Mouse (Mus musculus) adrenal gland, postnatal 36 days (tissue): ENCODE measurements around the gene Ms4a2. TPM values are rescaled to one million over a fixed set of nuclear protein-coding genes. Genes with fewer than 3 reads are reported as not detected.

ENCODE experiments used
- DNase-seq, 2 experiments: peaks; one replicate each; pipeline ENCODE4 v3.0.0; 2021; ENCODE audit warnings: mixed read lengths in 1 of 2
- long read RNA-seq, 2 experiments: library from polyadenylated mRNA; stranded (forward); transcript quantifications; one replicate each; pipeline ENCODE4 v2.0.0; 2021; ENCODE audit warnings: borderline sequencing depth in 2 of 2
- total RNA-seq, 2 experiments: library from RNA; stranded (reverse); gene quantifications; 2 replicates each; pipeline ENCODE4 v1.2.3; 2021

Gene Ms4a2
- not detected for total RNA-seq
- long read RNA-seq, experiment 1: 0 reads
- long read RNA-seq, experiment 2: 0 reads

- no peak for DNase-seq
Observed at GRCm38 (mm10) chr19:11623551-11623950, at the start of gene Ms4a2. Ms4a2 (minus strand) TSS chr19:11623719.

GRCm38 (mm10) chr19:11661562-11661961 is 38.0 kb upstream of the Ms4a2 start:
- no peak for DNase-seq

- DNase-seq: no peak
Observed at GRCm38 (mm10) chr19:11660459-11660858, 36.9 kb upstream of the Ms4a2 start, which contains the start of gene Oosp2. Oosp2 (minus strand) TSS chr19:11660559.

GRCm38 (mm10) chr19:11659142-11659541 is 35.6 kb upstream of the Ms4a2 start:
- no peak for DNase-seq

- DNase-seq: no peak
Observed at GRCm38 (mm10) chr19:11649564-11649963, 26.0 kb upstream of the Ms4a2 start.

GRCm38 (mm10) chr19:11646166-11646565 is 22.6 kb upstream of the Ms4a2 start:
- no peak for DNase-seq

- no peak for DNase-seq
Observed at GRCm38 (mm10) chr19:11640732-11641131, 17.2 kb upstream of the Ms4a2 start, which contains the start of gene Ms4a3. Ms4a3 (minus strand) TSS chr19:11640851.

GRCm38 (mm10) chr19:11639038-11639437 is 15.5 kb upstream of the Ms4a2 start:
- no peak for DNase-seq

GRCm38 (mm10) chr19:11635572-11635971 is 12.1 kb upstream of the Ms4a2 start:
- no peak for DNase-seq

- DNase-seq: no peak
Observed at GRCm38 (mm10) chr19:11634330-11634729, 10.8 kb upstream of the Ms4a2 start.

- DNase-seq: no peak
Observed at GRCm38 (mm10) chr19:11633732-11634131, 10.2 kb upstream of the Ms4a2 start.

GRCm38 (mm10) chr19:11625231-11625630 is 1.7 kb upstream of the Ms4a2 start:
- no peak for DNase-seq

- no peak for DNase-seq
Observed at GRCm38 (mm10) chr19:11624800-11625199, 1.3 kb upstream of the Ms4a2 start.

GRCm38 (mm10) chr19:11617983-11618382 is 5.5 kb downstream of the Ms4a2 start:
- no peak for DNase-seq

GRCm38 (mm10) chr19:11614805-11615204 is 8.7 kb downstream of the Ms4a2 start:
- no peak for DNase-seq

GRCm38 (mm10) chr19:11613776-11614443 is 9.6 kb downstream of the Ms4a2 start:
- no peak for DNase-seq

- no peak for DNase-seq
Observed at GRCm38 (mm10) chr19:11613084-11613483, 10.4 kb downstream of the Ms4a2 start.

- no peak for DNase-seq
Observed at GRCm38 (mm10) chr19:11612293-11612692, 11.2 kb downstream of the Ms4a2 start.

- peak in 1 of 2 experiments; percentile 41 for DNase-seq
Observed at GRCm38 (mm10) chr19:11611541-11611945, 12.0 kb downstream of the Ms4a2 start.

GRCm38 (mm10) chr19:11608172-11608571 is 15.3 kb downstream of the Ms4a2 start:
- peak; percentile 21 to 58 for DNase-seq

GRCm38 (mm10) chr19:11604603-11605002 is 18.9 kb downstream of the Ms4a2 start, which contains the start of gene Ms4a6d:
Ms4a6d (minus strand) TSS chr19:11604849.
- DNase-seq: no peak

- DNase-seq: peak in 1 of 2 experiments; percentile 22
Observed at GRCm38 (mm10) chr19:11602026-11602425, 21.5 kb downstream of the Ms4a2 start.

- no peak for DNase-seq
Observed at GRCm38 (mm10) chr19:11601349-11601748, 22.2 kb downstream of the Ms4a2 start.

- DNase-seq: no peak
Observed at GRCm38 (mm10) chr19:11589891-11590449, 33.5 kb downstream of the Ms4a2 start.
